Mouse (Mus musculus) small intestine, adult 2 months (tissue): ENCODE results near the gene Zbtb9. TPM values are rescaled to one million over a fixed set of nuclear protein-coding genes. Genes with fewer than 3 reads are reported as not detected.
"Not testable (repeated sequence)": the region's sequence is repeated elsewhere in the genome, so short reads cannot be mapped to it uniquely, and the experiment has no call there.

Experiments
- H3K27ac ChIP-seq: fragments of 200-500 bp; 2 replicates; pipeline ENCODE4 v1.5.1; 2012; ENCODE audit warnings: low read depth, low read length, control low read depth, inconsistent platforms; ENCODE audit not compliant: insufficient read depth
- H3K27me3 ChIP-seq: fragments of 200-500 bp; 2 replicates; pipeline ENCODE4 v1.6.1; 2012; ENCODE audit warnings: mild to moderate bottlenecking, moderate library complexity, low read length, inconsistent platforms; ENCODE audit not compliant: control insufficient read depth, insufficient read depth
- H3K36me3 ChIP-seq: fragments of 200-500 bp; 2 replicates; pipeline ENCODE4 v1.6.1; 2012; ENCODE audit warnings: mild to moderate bottlenecking, low read length, control low read depth, inconsistent platforms; ENCODE audit not compliant: control insufficient read depth, insufficient read depth
- H3K4me1 ChIP-seq: fragments of 200-500 bp; 2 replicates; pipeline ENCODE4 v1.6.1; 2012; ENCODE audit warnings: low read length, inconsistent platforms, mixed read lengths; ENCODE audit not compliant: control insufficient read depth, insufficient read depth, insufficient read length
- H3K4me3 ChIP-seq: fragments of 200-500 bp; 2 replicates; pipeline ENCODE4 v1.5.1; 2012; ENCODE audit warnings: low read depth, mild to moderate bottlenecking, control low read depth, inconsistent platforms, low read length, moderate library complexity
- CTCF ChIP-seq: fragments of 200-500 bp; IDR thresholded peaks from 2 replicates; pipeline ENCODE4 v1.5.1; 2012; ENCODE audit warnings: low read depth, mild to moderate bottlenecking, control low read depth, inconsistent platforms, low read length, moderate library complexity, mixed read lengths; ENCODE audit not compliant: insufficient replicate concordance, insufficient read length; ENCODE audit errors: extremely low read depth
- POLR2A ChIP-seq: fragments of 200-500 bp; IDR thresholded peaks from 2 replicates; pipeline ENCODE4 v1.6.1; 2012; ENCODE audit warnings: low read depth, mild to moderate bottlenecking, control low read depth, inconsistent platforms, low read length, moderate library complexity
- WGBS: fragments of 180-500 bp; shearing (Covaris S2); methylation state at CpG from one replicate; pipeline ENCODE4 v1.1.7; 2018; 5-methylcytosine and 5-hydroxymethylcytosine counted together
- polyA plus RNA-seq: library from polyadenylated mRNA; depleted of rRNA; stranded (reverse); fragments of >200 nt; gene quantifications from 2 replicates; pipeline ENCODE4 v1.2.3, GENCODE M21; 2012; rRNA removed

Zbtb9 gene
- polyA plus RNA-seq, result 4.7 and 9.1 TPM in 2 replicates

DNA sequence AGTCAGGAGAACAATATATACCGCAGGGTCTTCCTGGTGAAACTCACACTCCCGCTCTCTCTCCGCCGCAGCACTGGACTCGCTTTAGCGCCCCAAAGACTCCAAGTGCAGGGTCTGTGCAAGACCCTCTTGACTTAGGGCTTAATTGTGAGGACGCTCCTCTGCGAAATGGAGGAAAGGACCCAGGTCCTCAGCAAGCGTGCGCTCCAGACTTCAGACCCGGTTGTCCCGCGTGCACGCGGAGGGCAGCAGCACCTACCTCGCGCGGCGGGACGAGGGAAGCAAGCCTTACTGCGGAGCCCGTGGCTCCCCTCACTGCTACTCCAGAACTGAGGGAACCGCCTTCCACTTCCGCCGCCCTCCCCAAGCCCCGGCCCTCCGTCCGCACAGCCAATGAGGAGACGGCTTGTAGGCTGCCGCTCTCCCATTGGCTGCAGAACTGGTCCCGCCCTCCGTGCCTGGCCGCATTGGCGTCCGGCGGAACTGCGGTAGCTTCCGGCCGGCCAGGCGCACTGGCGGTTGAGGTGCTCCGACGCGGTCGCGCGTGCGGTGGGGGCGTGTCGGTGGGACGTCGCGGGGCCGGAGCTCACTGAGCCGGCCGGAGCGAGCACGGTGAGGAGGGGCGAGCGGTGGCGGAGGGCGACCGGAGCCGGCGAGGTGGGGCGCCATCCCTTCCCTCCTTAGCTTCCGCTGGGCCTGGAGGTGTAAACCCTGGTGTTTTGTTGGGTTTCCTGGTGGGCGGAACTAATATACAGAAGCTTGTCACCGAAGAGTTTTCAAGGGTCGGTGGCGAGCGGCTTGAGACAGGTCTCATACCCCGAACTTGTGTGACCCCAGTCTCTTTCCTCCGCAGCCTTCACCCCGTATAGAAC is at the start of gene Zbtb9:
Gene Zbtb9 (plus strand): TSS at position 465 of the 872 bp plus-strand sequence.
- no peaks in the 10 kb centered on the region for H3K27me3 ChIP-seq
- WGBS, result under 1% methylated on average over 74 of the region's 75 CpGs
- TF ChIP-seq POLR2A, result peak; percentile 95
- no peak; the same call in 1 of the 2 replicates for TF ChIP-seq CTCF
- H3K36me3 ChIP-seq, result peaks cover 10% of the 10 kb centered on the region
- H3K27ac ChIP-seq, result peak within 1 kb of the TSS; percentile 69
- peak within 1 kb of the TSS; percentile 97 for H3K4me3 ChIP-seq
- peaks cover 5% of the 10 kb centered on the region for H3K4me1 ChIP-seq

DNA sequence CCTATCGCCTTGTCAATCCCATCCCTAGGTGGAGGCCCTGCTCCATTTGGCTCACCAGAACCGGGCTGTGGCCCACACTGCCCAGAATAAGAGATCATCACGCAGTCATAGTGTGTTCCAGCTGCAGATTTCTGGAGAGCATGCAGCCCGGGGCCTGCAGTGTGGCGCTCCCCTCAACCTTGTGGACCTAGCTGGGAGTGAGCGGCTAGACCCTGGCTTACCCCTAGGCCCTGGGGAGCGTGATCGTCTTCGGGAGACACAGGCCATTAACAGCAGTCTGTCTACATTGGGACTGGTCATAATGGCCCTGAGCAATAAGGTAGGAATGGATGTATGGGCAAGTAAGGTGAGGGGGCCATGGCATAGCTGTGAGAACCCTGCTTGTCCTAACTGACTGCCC is 47.6 kb upstream of the Zbtb9 start:
- not testable (repeated sequence) for H3K27me3 ChIP-seq, H3K4me1 ChIP-seq, H3K36me3 ChIP-seq, H3K27ac ChIP-seq, H3K4me3 ChIP-seq
- 96% methylated on average over 9 of the region's 9 CpGs for WGBS

DNA sequence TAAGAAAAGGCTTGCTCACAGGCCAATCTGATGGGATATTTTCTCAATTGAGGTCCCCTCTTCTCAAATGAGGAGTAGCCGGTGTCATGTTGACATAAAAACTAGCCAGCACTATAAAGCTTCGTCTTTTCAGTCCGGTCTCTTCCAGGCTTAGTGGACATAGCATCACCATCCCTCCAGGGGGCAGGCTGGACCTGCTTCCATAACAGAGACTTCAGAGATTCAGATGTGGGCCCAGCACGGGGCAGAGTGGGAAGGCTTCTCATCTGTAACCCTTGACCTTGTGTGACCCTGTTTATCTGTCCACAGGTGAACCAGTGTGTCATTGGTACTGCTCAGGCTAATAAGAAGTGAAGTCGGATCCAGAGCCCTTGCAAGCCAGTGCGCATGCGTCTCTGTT is 41.2 kb upstream of the Zbtb9 start:
- H3K36me3 ChIP-seq, result peaks cover 21% of the 10 kb centered on the region
- TF ChIP-seq CTCF, result peak; percentile 51; the same call in 1 of the 2 replicates
- H3K27me3 ChIP-seq, H3K4me3 ChIP-seq, H3K4me1 ChIP-seq, H3K27ac ChIP-seq: not testable (repeated sequence)
- 57% methylated on average over 7 of the region's 7 CpGs for WGBS

DNA sequence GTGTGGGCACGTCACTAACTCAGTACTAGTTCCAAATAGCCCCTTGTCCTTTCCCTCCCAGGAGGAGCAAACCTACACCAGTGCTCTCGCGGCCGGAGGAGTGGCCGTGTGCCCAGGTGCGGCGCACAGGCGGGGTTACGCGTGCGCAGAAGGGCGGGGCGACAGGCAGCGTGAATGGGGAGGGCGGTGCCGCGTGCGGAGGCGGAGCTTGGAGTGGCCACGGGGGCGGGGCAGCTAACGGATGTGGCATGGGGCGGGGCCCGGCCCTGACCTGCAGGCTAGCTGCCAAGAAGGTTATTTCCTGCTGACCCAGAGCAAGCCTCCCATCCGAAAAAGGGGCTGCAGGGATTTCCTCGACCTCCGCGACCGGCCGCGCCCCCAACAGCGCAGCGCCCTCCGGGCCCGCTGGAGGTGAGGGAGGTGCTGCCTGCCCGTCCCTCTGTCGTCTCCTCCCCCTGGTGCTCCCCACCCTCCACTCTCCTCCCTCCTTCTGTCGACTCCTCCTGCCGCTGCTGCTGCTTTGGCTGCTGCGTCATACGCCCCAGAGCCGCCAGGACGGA is 40.0 kb upstream of the Zbtb9 start, which contains the start of gene Phf1:
Gene Phf1 (plus strand): TSS at position 214 of the 560 bp plus-strand sequence.
- no peak for TF ChIP-seq CTCF
- TF ChIP-seq POLR2A, result peak; percentile 9; the same call in 1 of the 2 replicates
- peaks cover 24% of the 10 kb centered on the region for H3K36me3 ChIP-seq
- no peaks in the 10 kb centered on the region for H3K27me3 ChIP-seq
- WGBS, result 0% methylated on average over 42 of the region's 43 CpGs
- H3K4me3 ChIP-seq, result peak within 1 kb of the TSS; percentile 80
- peak within 1 kb of the TSS; percentile 60 for H3K27ac ChIP-seq
- peaks cover 9% of the 10 kb centered on the region for H3K4me1 ChIP-seq

DNA sequence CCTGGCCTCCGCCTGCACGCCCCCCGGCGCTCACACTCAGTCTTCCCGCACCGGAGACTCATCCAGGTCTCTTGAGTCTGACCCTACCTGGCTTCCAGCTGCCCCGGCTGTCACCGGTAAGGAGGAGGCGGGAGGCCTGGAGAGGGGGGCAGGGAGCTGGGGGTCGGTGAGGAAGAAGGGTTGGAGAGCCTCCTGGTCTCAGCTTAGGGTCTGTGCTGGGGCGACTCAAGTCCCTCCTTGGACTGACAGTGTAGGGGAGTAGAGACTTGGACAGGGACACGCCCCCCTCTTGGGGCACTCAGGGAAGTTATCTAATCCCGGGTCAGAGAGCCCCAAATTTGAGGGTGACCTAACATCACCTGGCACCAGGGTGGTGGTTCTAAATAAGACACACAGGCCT is 39.5 kb upstream of the Zbtb9 start:
- 5% methylated on average over 13 of the region's 13 CpGs for whole genome bisulfite sequencing
- peak overlapping the region; percentile 60 for H3K27ac ChIP-seq
- no peak for TF ChIP-seq POLR2A
- H3K4me3 ChIP-seq, result peak overlapping the region; percentile 80
- H3K36me3 ChIP-seq, result peaks cover 24% of the 10 kb centered on the region
- peaks cover 11% of the 10 kb centered on the region for H3K4me1 ChIP-seq
- H3K27me3 ChIP-seq, result no peaks in the 10 kb centered on the region

DNA sequence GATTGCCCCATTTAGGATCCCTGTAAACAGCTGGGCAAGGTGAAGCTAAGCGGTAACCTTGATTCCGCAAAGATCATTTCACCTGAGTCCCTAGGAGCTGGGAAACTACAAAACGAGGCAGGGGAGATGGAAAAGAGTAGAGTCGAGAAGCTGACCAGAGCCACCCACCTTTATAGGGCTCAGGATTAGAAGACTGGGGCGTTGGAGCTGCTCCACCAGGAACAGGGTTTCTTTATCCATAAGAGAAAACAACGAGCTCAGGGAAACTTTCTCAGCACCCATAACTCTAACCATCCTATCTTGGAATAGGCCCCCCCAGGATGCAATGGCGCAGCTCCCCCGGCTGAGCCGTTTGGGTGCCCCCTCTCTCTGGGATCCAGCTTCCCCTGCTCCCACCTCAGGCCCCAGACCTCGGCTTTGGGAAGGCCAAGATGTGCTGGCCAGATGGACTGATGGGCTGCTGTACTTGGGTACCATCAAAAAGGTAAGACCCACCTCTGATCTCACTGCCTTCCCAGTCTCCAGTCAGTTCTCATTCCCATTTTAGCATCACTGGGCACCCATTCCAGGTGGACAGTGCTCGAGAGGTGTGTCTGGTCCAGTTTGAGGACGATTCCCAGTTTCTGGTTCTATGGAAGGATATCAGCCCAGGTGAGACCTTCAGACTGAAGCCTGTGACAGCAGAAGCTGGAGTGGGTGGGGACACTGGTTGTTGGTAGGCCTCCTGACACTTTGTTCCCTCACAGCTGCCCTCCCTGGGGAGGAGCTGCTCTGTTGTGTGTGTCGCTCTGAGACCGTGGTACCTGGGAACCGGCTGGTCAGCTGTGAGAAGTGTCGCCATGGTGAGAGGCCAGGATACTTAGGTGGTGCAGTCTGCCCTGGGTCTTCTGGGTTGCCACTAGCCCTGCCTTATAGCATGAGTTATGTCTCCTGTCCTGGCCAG is 38.8 kb upstream of the Zbtb9 start:
- H3K36me3 ChIP-seq, result peaks cover 22% of the 10 kb centered on the region
- H3K27me3 ChIP-seq, result no peaks in the 10 kb centered on the region
- H3K4me3 ChIP-seq, result peak overlapping the region; percentile 80
- peaks cover 11% of the 10 kb centered on the region for H3K4me1 ChIP-seq
- no peak overlapping the region for H3K27ac ChIP-seq
- no peak for TF ChIP-seq CTCF
- TF ChIP-seq POLR2A, result no peak
- 77% methylated on average over 16 of the region's 16 CpGs for WGBS

DNA sequence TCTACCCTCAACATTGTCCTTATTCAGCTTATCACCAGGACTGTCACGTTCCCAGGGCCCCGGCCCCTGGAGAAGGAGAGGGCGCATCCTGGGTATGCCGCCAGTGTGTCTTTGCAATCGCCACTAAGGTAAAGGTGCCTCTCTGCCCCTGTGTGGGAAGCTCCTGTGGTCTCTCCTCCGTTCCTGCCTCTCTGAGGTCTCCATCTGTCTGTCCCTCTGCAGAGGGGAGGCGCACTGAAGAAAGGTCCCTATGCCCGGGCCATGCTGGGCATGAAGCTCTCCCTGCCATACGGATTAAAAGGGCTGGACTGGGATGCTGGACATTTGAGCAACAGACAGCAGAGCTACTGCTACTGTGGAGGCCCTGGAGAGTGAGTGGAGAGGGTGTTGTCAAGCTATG is 37.9 kb upstream of the Zbtb9 start:
- 91% methylated on average over 9 of the region's 9 CpGs for WGBS
- peaks cover 13% of the 10 kb centered on the region for H3K4me1 ChIP-seq
- H3K4me3 ChIP-seq, result no peak overlapping the region
- peaks cover 22% of the 10 kb centered on the region for H3K36me3 ChIP-seq
- TF ChIP-seq POLR2A, result no peak
- no peak for TF ChIP-seq CTCF
- no peaks in the 10 kb centered on the region for H3K27me3 ChIP-seq
- no peak overlapping the region for H3K27ac ChIP-seq
